Mouse (Mus musculus): ENCODE measurements around the gene Rhox2c. TPM values are rescaled to one million over a fixed set of nuclear protein-coding genes. Genes with fewer than 3 reads are reported as not detected.
"Not testable (repeated sequence)": the region's sequence is repeated elsewhere in the genome, so short reads cannot be mapped to it uniquely, and the experiment has no call there.

Rhox2c gene
- total RNA-seq (2021) = not detected
- long read RNA-seq, experiment 1 = 0 reads
- long read RNA-seq, experiment 2 = 0 reads

DNA sequence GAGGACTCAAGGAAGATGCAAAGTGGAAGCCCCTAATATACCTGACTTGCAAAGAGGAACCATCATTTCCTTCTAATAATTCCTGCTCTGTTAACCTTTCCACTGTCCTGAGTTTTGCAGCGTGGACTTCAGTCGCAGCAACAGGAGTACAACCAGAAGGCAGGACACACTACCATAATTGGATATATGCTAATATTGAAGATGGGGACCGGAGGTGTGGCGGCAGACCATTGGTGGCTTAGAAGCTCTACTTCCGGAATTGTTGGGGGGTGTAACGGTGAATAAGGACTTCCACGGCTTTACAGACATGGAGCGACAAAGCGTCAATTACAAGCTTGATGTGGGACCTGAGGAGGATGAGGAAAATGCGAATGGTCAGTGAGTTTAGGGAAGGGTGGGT is at the start of gene Rhox2c:
Gene Rhox2c (plus strand): TSS at position 301 of the 400 bp plus-strand sequence.
- not testable (repeated sequence) for H3K27ac ChIP-seq; H3K4me3 ChIP-seq; DNase-seq (ENCODE audit: low spot score in 2 of 2)

DNA sequence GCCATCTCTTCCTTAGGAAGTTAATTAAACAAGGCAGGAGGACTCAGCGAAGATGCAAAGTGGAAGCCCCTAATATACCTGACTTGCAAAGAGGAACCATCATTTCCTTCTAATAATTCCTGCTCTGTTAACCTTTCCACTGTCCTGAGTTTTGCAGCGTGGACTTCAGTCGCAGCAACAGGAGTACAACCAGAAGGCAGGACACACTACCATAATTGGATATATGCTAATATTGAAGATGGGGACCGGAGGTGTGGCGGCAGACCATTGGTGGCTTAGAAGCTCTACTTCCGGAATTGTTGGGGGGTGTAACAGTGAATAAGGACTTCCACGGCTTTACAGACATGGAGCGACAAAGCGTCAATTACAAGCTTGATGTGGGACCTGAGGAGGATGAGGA is 41.7 kb upstream of the Rhox2c start, which contains the start of gene Rhox2b:
Gene Rhox2b (plus strand): TSS at position 301 of the 400 bp plus-strand sequence.
- not testable (repeated sequence) for H3K27ac ChIP-seq; DNase-seq (ENCODE audit: low spot score in 2 of 2)

DNA sequence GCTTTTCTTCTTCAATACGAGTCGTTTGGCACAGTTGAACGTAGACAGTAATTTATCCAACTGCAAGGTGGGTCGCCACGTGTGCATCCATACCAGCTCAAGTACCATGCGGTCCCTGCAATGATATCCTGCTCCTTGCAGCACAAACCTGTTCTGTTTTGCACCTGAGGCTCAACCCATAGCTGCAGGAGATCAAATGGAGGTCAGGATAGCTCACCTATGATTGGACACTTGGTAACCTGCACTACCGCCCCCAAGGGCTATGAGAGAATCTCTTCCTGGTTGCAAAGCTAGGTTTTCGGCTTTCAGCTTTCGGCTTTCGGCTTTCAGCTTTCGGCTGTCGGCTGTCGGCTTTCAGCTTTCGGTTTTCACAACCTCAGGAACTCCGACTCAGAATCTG is 21.3 kb upstream of the Rhox2c start, which contains the start of gene Rhox4b:
Gene Rhox4b (plus strand): TSS at position 301 of the 400 bp plus-strand sequence.
- not testable (repeated sequence) for H3K27ac ChIP-seq; DNase-seq (ENCODE audit: low spot score in 2 of 2); H3K4me3 ChIP-seq

More for the DNA sequence above, 41.7 kb upstream of the Rhox2c start, which contains the start of gene Rhox2b:
- not testable (repeated sequence) for H3K4me3 ChIP-seq

DNA sequence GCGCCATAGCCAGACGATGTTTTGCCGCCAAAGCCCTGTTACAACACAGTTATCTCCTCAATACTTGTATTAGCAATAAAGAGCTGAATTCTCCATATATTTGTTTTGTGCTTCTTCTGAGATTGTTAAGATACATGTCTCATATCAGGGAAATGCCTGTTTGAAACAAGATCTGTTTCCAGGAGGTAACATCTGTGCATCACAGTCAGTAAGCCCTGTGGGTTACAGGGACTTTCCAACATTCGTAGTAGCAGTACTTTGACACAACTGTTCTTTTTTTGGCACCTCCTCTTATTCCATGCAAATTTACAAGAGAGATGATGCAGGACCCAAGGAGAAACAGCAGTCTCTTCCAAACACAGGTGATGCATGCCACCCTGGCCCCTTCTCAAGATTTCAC is 4.8 kb downstream of the Rhox2c start, which contains the start of gene Rhox3c:
Gene Rhox3c (plus strand): TSS at position 301 of the 400 bp plus-strand sequence.
- DNase-seq (ENCODE audit: low spot score in 2 of 2); H3K4me3 ChIP-seq; H3K27ac ChIP-seq: not testable (repeated sequence)

DNA sequence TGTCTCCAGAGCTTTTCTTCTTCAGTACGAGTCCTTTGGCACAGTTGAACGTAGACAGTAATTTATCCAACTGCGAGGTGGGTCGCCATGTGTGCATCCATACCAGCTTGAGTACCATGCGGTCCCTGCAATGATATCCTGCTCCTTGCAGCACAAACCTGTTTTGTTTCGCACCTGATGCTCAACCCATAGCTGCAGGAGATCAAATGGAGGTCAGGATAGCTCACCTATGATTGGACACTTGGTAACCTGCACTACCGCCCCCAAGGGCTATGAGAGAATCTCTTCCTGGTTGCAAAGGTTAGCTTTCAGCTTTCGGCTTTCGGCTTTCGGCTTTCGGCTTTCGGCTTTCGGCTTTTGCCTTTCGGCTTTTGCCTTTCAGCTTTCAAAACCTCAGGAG is 26.6 kb downstream of the Rhox2c start, which contains the start of gene Rhox4c:
Gene Rhox4c (plus strand): TSS at position 301 of the 400 bp plus-strand sequence.
- not testable (repeated sequence) for H3K4me3 ChIP-seq; H3K27ac ChIP-seq; DNase-seq (ENCODE audit: low spot score in 2 of 2)

DNA sequence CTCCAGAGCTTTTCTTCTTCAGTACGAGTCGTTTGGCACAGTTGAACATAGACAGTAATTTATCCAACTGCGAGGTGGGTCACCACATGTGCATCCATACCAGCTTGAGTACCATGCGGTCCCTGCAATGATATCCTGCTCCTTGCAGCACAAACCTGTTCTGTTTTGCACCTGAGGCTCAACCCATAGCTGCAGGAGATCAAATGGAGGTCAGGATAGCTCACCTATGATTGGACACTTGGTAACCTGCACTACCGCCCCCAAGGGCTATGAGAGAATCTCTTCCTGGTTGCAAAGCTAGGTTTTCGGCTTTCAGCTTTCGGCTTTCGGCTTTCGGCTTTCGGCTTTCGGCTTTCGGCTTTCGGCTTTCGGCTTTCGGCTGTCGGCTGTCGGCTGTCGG is 60.6 kb downstream of the Rhox2c start, which contains the start of gene Rhox4d:
Gene Rhox4d (plus strand): TSS at position 301 of the 400 bp plus-strand sequence.
- not testable (repeated sequence) for H3K4me3 ChIP-seq; DNase-seq (ENCODE audit: low spot score in 2 of 2)

More for the DNA sequence above, 60.6 kb downstream of the Rhox2c start, which contains the start of gene Rhox4d:
- not testable (repeated sequence) for H3K27ac ChIP-seq

Other genes with a start within 250 kb of the Rhox2c start
- not detected for gene Gm9, start 242.6 kb upstream of the Rhox2c start, total RNA-seq (2021)
- gene Rhox1, start 231.4 kb upstream of the Rhox2c start, total RNA-seq (2021) = not detected
- not detected for gene Rhox2a, start 208.7 kb upstream of the Rhox2c start, total RNA-seq (2021)
- not detected for gene Rhox3a, start 203.8 kb upstream of the Rhox2c start, total RNA-seq (2021)
- gene Rhox4a, start 188.3 kb upstream of the Rhox2c start, total RNA-seq (2021) = not detected
- gene Rhox3a2, start 73.7 kb upstream of the Rhox2c start, total RNA-seq (2021) = not detected
- gene Rhox4a2, start 62.8 kb upstream of the Rhox2c start, total RNA-seq (2021) = not detected
- not detected for gene Rhox2b, start 41.6 kb upstream of the Rhox2c start, total RNA-seq (2021)
- gene Rhox4b, start 21.2 kb upstream of the Rhox2c start, total RNA-seq (2021) = not detected
- not detected for gene Rhox3c, start 4.9 kb downstream of the Rhox2c start, total RNA-seq (2021)
- gene Rhox4c, start 26.7 kb downstream of the Rhox2c start, total RNA-seq (2021) = not detected
- not detected for gene Rhox2d, start 39.7 kb downstream of the Rhox2c start, total RNA-seq (2021)
- not detected for gene Rhox4d, start 60.7 kb downstream of the Rhox2c start, total RNA-seq (2021)
- gene Rhox2e, start 76.8 kb downstream of the Rhox2c start, total RNA-seq (2021) = not detected
- gene Rhox3e, start 88.3 kb downstream of the Rhox2c start, total RNA-seq (2021) = not detected
- gene Rhox4e, start 103.7 kb downstream of the Rhox2c start, total RNA-seq (2021) = not detected
- gene Rhox2f, start 117.7 kb downstream of the Rhox2c start, total RNA-seq (2021) = not detected
- gene Rhox3f, start 127.3 kb downstream of the Rhox2c start, total RNA-seq (2021) = not detected
- not detected for gene Rhox4f, start 154.0 kb downstream of the Rhox2c start, total RNA-seq (2021)
- not detected for gene Rhox3g, start 174.9 kb downstream of the Rhox2c start, total RNA-seq (2021)
- gene Rhox2g, start 189.8 kb downstream of the Rhox2c start, total RNA-seq (2021) = not detected
- not detected for gene Rhox4g, start 197.6 kb downstream of the Rhox2c start, total RNA-seq (2021)
- not detected for gene Rhox3h, start 215.1 kb downstream of the Rhox2c start, total RNA-seq (2021)
- not detected for gene Rhox2h, start 219.6 kb downstream of the Rhox2c start, total RNA-seq (2021)